Mouse (Mus musculus): Measurements from ENCODE around the gene Fmo3.

Fmo3 gene

GRCm38 (mm10) chr1:162930631-162931030, 53.7 kb downstream of the Fmo3 start:
- DNase-seq (ENCODE audit: low spot score), result no peak

GRCm38 (mm10) chr1:162929146-162929545, 55.2 kb downstream of the Fmo3 start:
- DNase-seq (ENCODE audit: low spot score), result no peak

- no peak for DNase-seq (ENCODE audit: low spot score)
Observed at GRCm38 (mm10) chr1:162925121-162925520, 59.2 kb downstream of the Fmo3 start.

GRCm38 (mm10) chr1:162916661-162917060, 67.7 kb downstream of the Fmo3 start:
- no peak for DNase-seq (ENCODE audit: low spot score)

- DNase-seq (ENCODE audit: low spot score), result no peak
Observed at GRCm38 (mm10) chr1:162914932-162915556, 69.3 kb downstream of the Fmo3 start.

- no peak for DNase-seq (ENCODE audit: low spot score)
Observed at GRCm38 (mm10) chr1:162912085-162912484, 72.2 kb downstream of the Fmo3 start.
